Mouse (Mus musculus): ENCODE measurements around the gene Gkap1.

Gkap1 gene

DNA sequence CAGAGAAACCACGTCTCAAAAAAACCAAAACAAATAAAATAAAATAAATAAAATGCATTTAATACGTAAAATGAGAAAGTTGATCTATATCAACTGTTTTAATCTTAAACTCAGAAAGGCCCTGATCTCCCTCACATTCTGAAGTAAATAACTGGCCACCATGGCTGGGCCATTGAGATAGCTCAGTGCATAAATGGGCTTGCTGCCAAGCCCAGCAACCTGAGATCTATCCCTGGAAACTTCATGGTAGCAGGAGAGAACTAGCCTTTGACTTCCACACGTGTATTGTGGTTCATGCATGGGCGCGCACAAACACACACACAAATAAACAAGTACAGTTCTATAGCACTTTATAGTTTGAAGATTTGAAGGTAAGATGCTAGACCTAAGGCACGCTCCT is 74.2 kb downstream of the Gkap1 start:
- DNase-seq (ENCODE audit: low spot score): no peak

GRCm38 (mm10) chr13:58197981-58198640 is 77.4 kb downstream of the Gkap1 start:
- DNase-seq (ENCODE audit: low spot score): no peak

DNA sequence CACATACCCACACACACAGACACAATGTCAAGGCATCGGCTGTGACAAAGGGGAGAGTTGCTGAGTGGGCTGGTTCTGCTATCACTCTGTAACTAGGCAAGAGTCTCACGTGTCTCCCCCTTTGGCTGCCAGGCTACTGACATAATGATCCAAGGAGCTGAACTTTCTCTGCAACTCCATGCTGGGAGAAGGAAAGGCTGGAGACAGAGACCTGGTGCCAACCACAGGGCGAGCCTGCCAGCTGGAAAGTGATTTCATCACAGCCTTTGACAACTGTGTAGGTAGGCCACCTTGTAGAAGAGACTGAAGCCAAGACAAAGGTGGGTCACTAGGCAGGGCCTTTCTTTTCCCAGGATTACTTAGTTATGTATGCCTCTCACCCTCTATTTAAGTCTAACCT is 78.3 kb downstream of the Gkap1 start:
- DNase-seq (ENCODE audit: low spot score): no peak

GRCm38 (mm10) chr13:58194908-58195307 is 80.6 kb downstream of the Gkap1 start:
- DNase-seq (ENCODE audit: low spot score): no peak

DNA sequence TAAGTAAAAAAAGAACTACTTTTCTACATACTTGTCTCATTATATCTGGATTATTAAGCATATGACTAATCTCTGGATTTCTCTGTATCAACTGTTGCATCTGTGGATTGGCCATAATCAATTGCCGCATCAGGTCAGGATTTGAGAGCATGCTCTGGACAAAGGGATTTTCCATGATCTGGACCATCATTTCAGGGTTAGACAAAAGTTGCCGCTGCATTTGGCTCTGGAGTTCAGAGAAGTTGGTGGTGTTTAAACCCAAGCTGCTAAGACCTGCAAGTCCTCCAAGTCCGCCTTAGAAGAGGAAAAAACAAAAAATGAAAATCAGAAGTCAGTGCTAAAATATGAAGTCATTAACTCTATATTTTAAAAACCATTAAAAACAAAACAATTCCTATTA is 82.3 kb downstream of the Gkap1 start:
- DNase-seq (ENCODE audit: low spot score): no peak

DNA sequence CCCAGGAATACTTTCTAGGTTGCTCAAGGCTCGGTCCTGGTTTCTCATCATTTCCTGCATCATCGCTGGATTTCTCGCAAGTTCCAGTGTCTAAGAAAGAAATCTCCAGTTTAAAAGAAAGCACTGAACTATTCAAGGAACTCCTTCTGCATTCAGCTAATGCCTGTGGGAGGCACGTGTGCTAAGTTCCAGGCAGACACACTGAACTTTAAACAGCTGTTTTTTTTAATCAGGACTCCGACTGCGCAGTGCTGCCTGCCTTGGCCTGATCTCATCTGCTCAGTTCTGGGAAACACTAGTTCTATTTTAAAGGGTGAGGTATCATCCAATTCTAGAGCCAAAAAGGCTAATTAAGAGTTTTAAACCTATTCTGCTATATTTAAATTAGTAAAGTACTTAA is 83.4 kb downstream of the Gkap1 start:
- DNase-seq (ENCODE audit: low spot score): no peak

DNA sequence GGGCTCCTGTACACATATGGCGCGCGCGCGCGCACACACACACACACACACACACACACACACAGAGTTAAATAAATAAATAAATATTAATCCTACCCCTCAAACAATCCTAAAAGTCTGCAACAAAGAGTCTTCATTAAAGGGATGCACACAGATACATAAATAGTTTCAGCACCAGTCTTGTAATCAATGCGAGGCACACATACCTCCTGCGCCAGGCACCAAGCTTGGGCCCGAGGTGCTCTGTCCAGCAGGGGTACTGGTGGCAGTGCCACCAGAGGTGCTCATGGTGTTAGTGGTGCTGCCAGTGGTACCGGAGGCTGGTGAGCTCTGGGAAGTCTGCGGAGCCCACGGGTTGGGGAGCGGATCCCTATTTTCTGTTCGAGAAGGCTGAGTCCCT is 84.0 kb downstream of the Gkap1 start:
- no peak for DNase-seq (ENCODE audit: low spot score)

DNA sequence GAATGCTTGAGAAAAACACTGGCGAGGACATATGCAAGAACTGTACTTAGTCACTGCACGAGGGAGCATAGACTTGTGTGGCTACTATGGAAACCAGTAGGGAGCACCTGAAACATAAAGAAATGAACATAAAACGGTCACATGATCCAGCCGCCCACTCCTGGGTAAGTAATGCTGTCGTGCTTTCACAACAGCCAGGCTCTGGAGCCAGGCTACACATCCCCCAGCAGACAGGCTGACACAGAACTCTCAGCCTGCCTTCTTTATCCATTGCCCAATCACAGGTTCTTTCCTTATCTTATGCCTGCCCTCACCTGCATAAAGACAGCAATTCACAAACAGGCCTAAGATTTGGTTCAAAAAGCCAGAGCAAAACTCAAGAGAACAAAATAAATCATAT is 86.0 kb downstream of the Gkap1 start:
- DNase-seq (ENCODE audit: low spot score): no peak

DNA sequence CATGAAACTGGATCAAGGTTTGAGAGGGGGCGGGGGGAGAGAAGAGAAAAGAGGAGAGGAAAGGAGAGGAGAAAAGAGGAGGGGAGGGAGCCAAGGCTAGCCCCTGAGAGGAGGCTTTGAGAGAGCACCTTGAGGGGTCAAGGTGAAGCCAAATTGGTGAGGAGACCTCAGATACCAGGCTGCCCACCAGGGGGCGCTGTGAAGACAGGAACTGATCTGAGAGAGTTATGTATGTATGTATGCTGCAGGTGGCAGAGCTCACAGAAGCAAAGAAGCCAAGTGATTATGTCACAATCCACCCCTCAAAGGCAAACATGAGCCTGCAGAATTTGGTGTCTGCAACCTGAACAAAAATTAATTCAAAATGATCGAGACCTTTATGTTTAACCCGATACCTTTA is 87.1 kb downstream of the Gkap1 start:
- peak; percentile 71 for DNase-seq (ENCODE audit: low spot score)

DNA sequence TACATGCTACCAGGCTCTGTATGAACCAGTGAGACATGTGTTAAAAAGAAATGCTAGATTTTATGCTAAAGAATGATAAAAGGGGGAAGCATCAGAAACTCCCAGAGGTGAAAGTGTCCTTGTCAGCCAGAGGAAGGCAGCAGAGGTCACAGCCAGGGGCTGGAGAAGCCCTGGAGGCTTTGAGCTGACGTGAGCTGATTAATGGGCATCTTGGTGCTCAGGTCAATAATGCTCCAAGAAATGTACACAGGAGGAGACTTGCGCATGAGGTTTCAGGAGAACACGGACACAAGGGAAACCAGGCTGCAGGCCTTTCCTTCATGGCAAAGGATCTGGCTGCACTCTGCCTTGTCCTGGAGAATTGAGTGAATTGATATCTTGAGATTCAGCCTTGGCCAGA is 87.7 kb downstream of the Gkap1 start:
- no peak for DNase-seq (ENCODE audit: low spot score)

GRCm38 (mm10) chr13:58186281-58186680 is 89.2 kb downstream of the Gkap1 start:
- no peak for DNase-seq (ENCODE audit: low spot score)

DNA sequence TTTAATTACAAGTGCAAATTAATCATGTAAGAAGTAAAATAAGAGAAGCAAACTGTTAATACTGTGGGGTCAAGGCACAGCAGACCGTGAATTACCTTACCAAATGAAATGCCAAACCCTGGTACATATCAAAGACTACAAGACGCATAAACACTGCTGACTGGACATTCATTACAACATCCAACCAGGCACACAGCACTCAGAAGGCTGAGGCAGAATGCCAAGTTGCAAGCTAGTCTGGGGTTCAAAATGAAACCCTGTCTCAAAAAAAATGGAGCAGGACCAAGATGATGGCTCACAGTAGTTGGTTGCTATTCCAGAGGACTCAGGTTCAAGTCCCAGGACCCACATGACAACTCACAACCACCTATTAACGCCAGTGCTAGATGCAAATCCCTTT is 91.4 kb downstream of the Gkap1 start:
- DNase-seq (ENCODE audit: low spot score): no peak

Data from testis, postnatal 14 days (tissue).